Mouse (Mus musculus) duodenum, adult 2 months (tissue): ENCODE measurements around the gene Pitpnm3. TPM values are rescaled to one million over a fixed set of nuclear protein-coding genes. Genes with fewer than 3 reads are reported as not detected.

Source experiments
- polyA plus RNA-seq: library from polyadenylated mRNA; depleted of rRNA; stranded (reverse); fragments of >200 nt; gene quantifications from 2 replicates; pipeline ENCODE4 v1.2.3, GENCODE M21; 2012; ENCODE audit warnings: low replicate concordance; rRNA removed

Pitpnm3 gene
- 2.8 and 3.7 TPM in 2 replicates for polyA plus RNA-seq

GRCm38 (mm10) chr11:72135383-72136158 lies at the start of gene Pitpnm3:
Pitpnm3 (minus strand) TSS chr11:72135778.

GRCm38 (mm10) chr11:72041768-72042607 lies 93.6 kb downstream of the Pitpnm3 start, which contains the start of gene Pimreg:
Pimreg (plus strand) TSS chr11:72042032.

GRCm38 (mm10) chr11:72037409-72037808 lies 98.2 kb downstream of the Pitpnm3 start, which contains the start of gene Aipl1:
Aipl1 (minus strand) TSS chr11:72037509.

Other genes starting within 250 kb of the Pitpnm3 start
- gene Aipl1, start 98.3 kb downstream of the Pitpnm3 start, polyA plus RNA-seq: 0.05 TPM in 2 replicates
- 0.44 and 0.60 TPM in 2 replicates for gene Pimreg, start 93.7 kb downstream of the Pitpnm3 start, polyA plus RNA-seq
- 0.02 and 0.04 TPM in 2 replicates for gene Gm43951, start 71.1 kb upstream of the Pitpnm3 start, polyA plus RNA-seq
- 1.2 and 2.3 TPM in 2 replicates for gene 4933427D14Rik, start 71.7 kb upstream of the Pitpnm3 start, polyA plus RNA-seq
- 31.2 and 56.7 TPM in 2 replicates for gene Txndc17, start 71.8 kb upstream of the Pitpnm3 start, polyA plus RNA-seq
- gene Med31, start 79.8 kb upstream of the Pitpnm3 start, polyA plus RNA-seq: 2.2 TPM in 2 replicates
- gene Slc13a5, start 131.4 kb upstream of the Pitpnm3 start, polyA plus RNA-seq: 0.08 TPM in 1 of 2 replicates, not detected in the other
- 12.3 and 17.9 TPM in 2 replicates for gene Xaf1, start 165.9 kb upstream of the Pitpnm3 start, polyA plus RNA-seq
- gene Fbxo39, start 178.7 kb upstream of the Pitpnm3 start, polyA plus RNA-seq: not detected in 2 replicates
- gene Tekt1, start 226.7 kb upstream of the Pitpnm3 start, polyA plus RNA-seq: not detected in 2 replicates